In the genomic region with DNA sequence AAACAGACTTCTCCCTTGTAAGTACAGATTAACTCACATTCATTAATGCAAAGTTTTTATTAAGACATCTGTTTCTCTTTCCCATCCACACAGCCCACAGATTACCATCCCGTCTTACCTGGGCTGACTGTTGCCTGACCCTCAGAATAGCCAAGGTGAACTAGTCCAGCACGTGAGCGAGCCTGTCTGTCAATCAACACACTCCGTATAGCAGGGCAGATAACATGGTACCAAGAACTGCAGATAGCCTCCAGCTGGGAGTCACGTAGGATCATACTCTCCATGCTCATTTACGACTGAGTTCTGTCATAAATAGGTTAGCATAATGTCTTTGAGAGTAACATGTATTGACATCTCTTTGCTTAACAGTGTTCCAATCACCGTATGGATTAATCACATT, we compare ENCODE assay signal across 27 mouse cellular contexts. TPM values are rescaled to one million over a fixed set of nuclear protein-coding genes. Genes with fewer than 3 reads are reported as not detected.
A peak's percentile ranks its signal among the peaks of the same experiment; 100 is the strongest.
DNase-seq lines count a peak whose midpoint lies in the region; ATAC-seq and TF ChIP-seq lines count a peak whose summit lies in the region.
"Had no signal": no experiment of that assay in that cellular context is flagged by ENCODE, and none has a peak within 500 bp of the region (broad histone marks: within the 10 kb centered on the region; RNA-seq: fewer than 3 reads in every experiment).

A gene (minus strand): TSS at position 118 of the 400 bp plus-strand sequence.

- TF ChIP-seq EP300 in heart, adult 2 months (IDR thresholded peaks at IDR 0.05; ENCODE audit: insufficient read depth, low read depth, low read length): no peak

- no peaks in the 10 kb centered on the region for H3K36me3 ChIP-seq in heart, embryonic 16.5 days (ENCODE audit: control insufficient read depth, insufficient read depth)
- H3K36me3 ChIP-seq in heart, adult 2 months (ENCODE audit: control insufficient read depth, insufficient read depth, low read length): no peaks in the 10 kb centered on the region
- no peaks in the 10 kb centered on the region for H3K36me3 ChIP-seq in kidney, embryonic 16.5 days (ENCODE audit: insufficient read depth, low read length)
- H3K36me3 ChIP-seq in intestine, embryonic 16.5 days (ENCODE audit: control insufficient read depth, insufficient read depth, low read length): no peaks in the 10 kb centered on the region
- H3K36me3 ChIP-seq: forebrain, embryonic 10.5 days; heart, embryonic 13.5 days; hindbrain, embryonic 10.5 days; hindbrain, embryonic 13.5 days had no signal

- H3K27ac ChIP-seq in heart, embryonic 16.5 days (ENCODE audit: low read length): no peak within 1 kb of the TSS
- no peak within 1 kb of the TSS for H3K27ac ChIP-seq in heart, adult 2 months
- H3K27ac ChIP-seq in kidney, embryonic 16.5 days (ENCODE audit: low read length): 0 out of 2 replicates have a peak within 1 kb of the TSS, but pooled peaks have one; percentile 17
- peak within 1 kb of the TSS; percentile 35; the same call in 1 of the 2 replicates for H3K27ac ChIP-seq in intestine, embryonic 16.5 days (ENCODE audit: low read length)
- H3K27ac ChIP-seq: forebrain, embryonic 10.5 days; forebrain, embryonic 13.5 days; heart, embryonic 13.5 days; hindbrain, embryonic 10.5 days; hindbrain, embryonic 13.5 days had no signal

- no peak for DNase-seq in heart, adult 2 months
- DNase-seq in kidney, adult 18-20 months: no peak
- no peak for DNase-seq in cerebellum, postnatal 10 days
- DNase-seq: adrenal gland, adult 2 months; adrenal gland, postnatal 14 days; cerebellum, adult 11-12 months; cerebellum, adult 8-10 months; cerebellum, postnatal 14 days; gastrocnemius, postnatal 10 days; gastrocnemius, postnatal 36 days; heart, postnatal 14 days; kidney, adult 2 months had no signal

- peaks cover 15% of the 10 kb centered on the region for H3K4me1 ChIP-seq in heart, embryonic 16.5 days (ENCODE audit: control insufficient read depth, insufficient read depth, low read length)
- H3K4me1 ChIP-seq in heart, adult 2 months (ENCODE audit: control insufficient read depth, insufficient read depth, low read length): no peaks in the 10 kb centered on the region
- no peaks in the 10 kb centered on the region for H3K4me1 ChIP-seq in kidney, embryonic 16.5 days (ENCODE audit: insufficient read depth, low read length)
- H3K4me1 ChIP-seq in intestine, embryonic 16.5 days (ENCODE audit: control insufficient read depth, insufficient read depth, low read length): no peaks in the 10 kb centered on the region
- H3K4me1 ChIP-seq: forebrain, embryonic 13.5 days had no signal

- intact Hi-C loops in heart, adult 2 months (cut with DNase I): no loop called here

- H3K4me3 ChIP-seq in heart, embryonic 16.5 days (ENCODE audit: low read length): no peak within 1 kb of the TSS
- no peak within 1 kb of the TSS for H3K4me3 ChIP-seq in heart, adult 2 months
- no peak within 1 kb of the TSS for H3K4me3 ChIP-seq in kidney, embryonic 16.5 days (ENCODE audit: low read length)
- H3K4me3 ChIP-seq in intestine, embryonic 16.5 days (ENCODE audit: low read length): no peak within 1 kb of the TSS
- H3K4me3 ChIP-seq: forebrain, embryonic 10.5 days; forebrain, embryonic 13.5 days; heart, embryonic 13.5 days; hindbrain, embryonic 10.5 days; hindbrain, embryonic 13.5 days had no signal

- no peak within 1 kb of the TSS for H3K9ac ChIP-seq in heart, embryonic 16.5 days (ENCODE audit: low read length)
- H3K9ac ChIP-seq in heart, adult 2 months (ENCODE audit: low read depth, low read length): no peak within 1 kb of the TSS
- no peak within 1 kb of the TSS for H3K9ac ChIP-seq in kidney, embryonic 16.5 days (replicated peaks; ENCODE audit: low read length)
- H3K9ac ChIP-seq in intestine, embryonic 16.5 days (ENCODE audit: low read depth, low read length): no peak within 1 kb of the TSS
- H3K9ac ChIP-seq: forebrain, embryonic 13.5 days; heart, embryonic 13.5 days; hindbrain, embryonic 13.5 days had no signal

- H3K4me2 ChIP-seq in heart, embryonic 16.5 days (ENCODE audit: low read depth, low read length): peak within 1 kb of the TSS; percentile 18; the same call in 1 of the 2 replicates
- no peak within 1 kb of the TSS for H3K4me2 ChIP-seq in kidney, embryonic 16.5 days (replicated peaks; ENCODE audit: low read depth, low read length)
- H3K4me2 ChIP-seq in intestine, embryonic 16.5 days (ENCODE audit: low read depth, low read length): no peak within 1 kb of the TSS
- H3K4me2 ChIP-seq: forebrain, embryonic 13.5 days; heart, embryonic 13.5 days; hindbrain, embryonic 13.5 days had no signal

- H3K9me3 ChIP-seq in heart, embryonic 16.5 days (replicated peaks; ENCODE audit: control insufficient read depth, low read length): no peaks in the 10 kb centered on the region
- H3K9me3 ChIP-seq in kidney, embryonic 16.5 days (ENCODE audit: low read length): no peaks in the 10 kb centered on the region; the same call in 1 of the 2 replicates
- no peaks in the 10 kb centered on the region for H3K9me3 ChIP-seq in intestine, embryonic 16.5 days (ENCODE audit: control insufficient read depth, low read length)
- H3K9me3 ChIP-seq: forebrain, embryonic 10.5 days; forebrain, embryonic 13.5 days; heart, embryonic 13.5 days; hindbrain, embryonic 10.5 days; hindbrain, embryonic 13.5 days had no signal

- H3K79me2 ChIP-seq in heart, adult 2 months (replicated peaks; ENCODE audit: control insufficient read depth, insufficient read depth, low read length): no peaks in the 10 kb centered on the region

- ATAC-seq in heart, embryonic 16.5 days (replicated peaks; ENCODE audit: extremely low read depth, insufficient read depth, low FRiP score): peak; percentile 55; the same call in 1 of the 2 replicates
- no peak for ATAC-seq in kidney, embryonic 16.5 days (ENCODE audit: low FRiP score, low TSS enrichment)
- ATAC-seq in intestine, embryonic 16.5 days: peak; percentile 89
- ATAC-seq: CD4-positive, CD25-positive, alpha-beta regulatory T cell, adult 4 months; forebrain, embryonic 13.5 days; forebrain, embryonic 16.5 days; hindbrain, embryonic 16.5 days had no signal

- TF ChIP-seq POLR2A in heart, adult 2 months (IDR thresholded peaks at IDR 0.05; ENCODE audit: insufficient read depth, low read depth, low read length): no peak

- 49% methylated on average over 7 of the region's 7 CpGs for WGBS in heart, embryonic 16.5 days
- WGBS in heart, adult 2 months: 62% methylated on average over 7 of the region's 7 CpGs
- 84% methylated on average over 7 of the region's 7 CpGs for WGBS in kidney, embryonic 16.5 days
- 70% methylated on average over 7 of the region's 7 CpGs for WGBS in intestine, embryonic 16.5 days

- H3K27me3 ChIP-seq in heart, embryonic 16.5 days (ENCODE audit: control insufficient read depth, insufficient read depth, low read length): no peaks in the 10 kb centered on the region
- no peaks in the 10 kb centered on the region for H3K27me3 ChIP-seq in heart, adult 2 months (ENCODE audit: control insufficient read depth, insufficient read depth, low read length)
- no peaks in the 10 kb centered on the region for H3K27me3 ChIP-seq in kidney, embryonic 16.5 days (ENCODE audit: insufficient read depth, low read length)
- H3K27me3 ChIP-seq in intestine, embryonic 16.5 days (replicated peaks; ENCODE audit: control insufficient read depth, insufficient read depth, low read length): no peaks in the 10 kb centered on the region
- H3K27me3 ChIP-seq: forebrain, embryonic 13.5 days; heart, embryonic 13.5 days; hindbrain, embryonic 13.5 days had no signal

- no peak for TF ChIP-seq CTCF in heart, adult 2 months (IDR thresholded peaks at IDR 0.05)

RNA-seq across cellular contexts. Expression of the gene that starts here (rescaled TPM):
- 10.2 and 12.1 TPM in 2 replicates for polyA plus RNA-seq in heart, embryonic 16.5 days (2015; fragmentation: Nextera tagmentation; extraction: Ambion mirVana)
- 1 to 10 TPM; 1.0 TPM for total RNA-seq in heart, adult 2 months (2021)
- 0.10 and 0.35 TPM in 2 replicates for polyA plus RNA-seq in heart, adult 2 months (2012; rRNA removed)
- 0.67 and 0.71 TPM in 2 replicates for polyA plus RNA-seq in kidney, embryonic 16.5 days (2015; fragmentation: Nextera tagmentation; extraction: Ambion mirVana)
- polyA plus RNA-seq in intestine, embryonic 16.5 days (2015; fragmentation: Nextera tagmentation; extraction: Ambion mirVana): 3.1 and 4.3 TPM in 2 replicates
- total RNA-seq: gastrocnemius, adult 18-20 months; gastrocnemius, postnatal 36 days; granulocyte monocyte progenitor cell, adult 5-6 weeks; MEL had no signal
- polyA plus RNA-seq: CD4-positive, CD25-positive, alpha-beta regulatory T cell, adult 4 months; embryonic facial prominence, embryonic 14.5 days; forebrain, embryonic 13.5 days; hindbrain, embryonic 13.5 days; hindbrain, embryonic 16.5 days had no signal

Comparison
In these comparisons a context has a peak if more than half of its experiments do, and no peak if none do; other contexts are left out.
1. H3K27ac ChIP-seq: peak in kidney, embryonic 16.5 days (single experiment) and intestine, embryonic 16.5 days (single experiment); none in heart, embryonic 16.5 days (single experiment) and heart, adult 2 months (single experiment).